Mouse (Mus musculus) thymus, postnatal 10 days (tissue): ENCODE data around the gene Sppl2a.
A peak's percentile ranks its signal among the peaks of the same experiment; 100 is the strongest.
"Not testable (repeated sequence)": the region's sequence is repeated elsewhere in the genome, so short reads cannot be mapped to it uniquely, and the experiment has no call there.

Experiments used
- DNase-seq, 2 experiments: peaks; one replicate each; pipeline ENCODE4 v3.0.0; 2021; ENCODE audit warnings: low spot score in 2 of 2

Gene Sppl2a

DNA sequence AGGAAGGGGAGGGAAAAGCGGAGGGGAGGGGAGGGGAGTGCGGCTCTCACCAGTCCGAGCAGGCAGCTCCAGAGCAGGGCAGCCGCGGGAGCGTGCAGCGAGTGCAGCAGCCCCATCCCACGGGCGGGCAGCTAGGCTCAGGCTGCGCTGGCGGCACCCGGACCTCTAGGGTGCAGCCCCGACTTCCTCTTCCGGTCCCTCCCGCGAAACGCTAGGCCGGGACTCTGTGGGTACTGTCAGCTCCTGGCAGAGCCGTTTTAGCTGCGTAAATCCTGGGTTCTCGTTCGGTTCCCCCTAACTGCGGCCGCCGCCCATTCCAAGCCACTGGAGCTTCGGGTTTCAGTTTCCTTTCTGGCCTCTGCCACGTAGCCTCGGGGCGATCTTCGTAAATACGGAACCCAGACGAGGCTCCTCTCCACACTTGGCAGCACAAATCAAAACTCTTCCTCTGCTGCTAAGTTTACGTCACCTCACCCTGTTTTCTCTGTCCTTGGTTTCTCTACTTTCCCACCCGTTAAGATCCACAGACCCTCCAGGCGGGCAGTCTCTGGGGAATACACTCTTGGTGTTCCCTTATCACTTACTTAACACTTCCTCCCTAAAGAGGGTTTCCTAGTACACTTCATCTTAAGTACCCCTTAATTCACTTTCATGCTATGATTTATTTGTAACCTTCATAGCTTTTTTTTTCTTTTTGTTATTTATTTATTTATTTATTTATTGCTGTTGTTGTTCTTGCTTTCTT is at the start of gene Sppl2a:
Gene Sppl2a, minus strand, starts transcription at position 339 of the 745 bp plus-strand sequence.
- DNase-seq: peak; percentile 77 to 82

DNA sequence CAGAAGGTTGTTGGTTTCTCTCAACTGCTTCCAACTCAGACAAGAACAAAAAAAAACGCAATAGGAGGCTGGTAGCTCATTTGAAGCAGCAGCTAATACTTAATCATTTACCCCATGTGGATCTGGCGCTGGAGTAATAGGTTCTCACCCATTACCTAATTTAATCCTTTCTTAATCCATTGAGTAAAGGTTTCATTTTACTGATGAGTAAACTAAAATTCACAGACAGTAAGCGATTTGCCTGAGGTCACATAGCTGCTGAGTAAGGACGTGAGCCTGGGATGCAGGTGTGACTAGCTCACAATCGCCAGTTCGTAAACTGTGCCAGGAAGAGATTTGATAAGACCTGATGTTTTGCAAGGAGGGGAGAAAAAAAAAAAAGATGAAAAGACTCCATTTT is 44.4 kb upstream of the Sppl2a start:
- no peak for DNase-seq

DNA sequence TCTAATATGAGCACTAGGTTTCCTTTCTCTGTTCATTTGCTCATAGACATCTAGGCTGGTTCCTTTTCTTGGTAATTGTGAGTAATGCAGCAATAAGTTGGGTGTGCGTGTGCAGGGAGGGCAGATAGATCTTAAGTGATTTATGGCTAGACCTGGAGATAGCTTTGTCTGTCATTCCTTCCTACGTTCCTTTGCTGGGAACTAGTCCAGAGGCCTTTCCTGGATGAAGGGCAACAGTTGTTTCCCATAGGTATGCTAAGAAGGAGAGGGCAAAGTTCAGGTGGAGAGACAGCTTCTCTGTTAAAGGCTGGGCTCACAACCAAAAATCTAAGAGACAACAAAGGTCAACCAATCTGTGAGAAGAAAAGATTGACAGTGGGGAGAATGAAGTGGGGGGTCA is 28.7 kb upstream of the Sppl2a start:
- DNase-seq: no peak

DNA sequence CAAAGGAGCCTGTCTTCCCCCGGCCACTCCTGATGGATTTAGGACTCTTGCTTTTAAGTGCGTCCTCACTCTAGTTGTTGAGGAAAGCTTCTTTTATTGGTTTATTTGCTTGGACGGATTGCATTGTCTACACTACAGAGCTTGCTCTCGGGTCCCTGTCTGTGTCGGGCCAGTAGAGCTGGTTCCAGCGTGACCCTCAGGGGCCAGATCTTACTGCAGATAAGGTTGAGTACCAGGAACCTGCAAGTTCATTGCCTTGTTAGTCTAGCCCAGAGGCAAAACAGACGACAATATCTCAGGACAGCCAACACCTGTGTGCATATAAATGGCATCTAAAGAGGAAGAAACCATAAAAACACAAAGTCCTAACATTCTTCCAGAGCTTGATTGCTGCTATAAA is 22.6 kb upstream of the Sppl2a start:
- no peak for DNase-seq

DNA sequence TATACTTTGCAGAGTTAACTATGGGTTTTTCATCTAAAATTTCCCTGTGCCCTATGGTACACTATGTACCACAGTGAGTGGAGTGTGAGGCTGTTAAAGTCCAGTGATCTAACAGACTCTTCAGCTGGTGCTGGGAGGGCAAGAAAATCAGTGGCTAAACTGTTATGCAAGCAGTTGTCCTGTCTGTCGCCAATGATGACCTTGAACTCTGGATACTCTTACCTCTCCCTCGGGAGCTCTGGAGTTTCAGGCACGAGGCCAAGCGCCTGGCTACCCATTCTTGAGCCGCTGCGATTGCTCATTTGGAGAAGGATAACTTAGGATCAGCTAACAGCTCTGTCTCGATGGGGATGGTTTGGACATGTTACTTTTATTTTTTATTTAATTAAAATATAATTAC is 18.1 kb upstream of the Sppl2a start:
- DNase-seq: no peak

DNA sequence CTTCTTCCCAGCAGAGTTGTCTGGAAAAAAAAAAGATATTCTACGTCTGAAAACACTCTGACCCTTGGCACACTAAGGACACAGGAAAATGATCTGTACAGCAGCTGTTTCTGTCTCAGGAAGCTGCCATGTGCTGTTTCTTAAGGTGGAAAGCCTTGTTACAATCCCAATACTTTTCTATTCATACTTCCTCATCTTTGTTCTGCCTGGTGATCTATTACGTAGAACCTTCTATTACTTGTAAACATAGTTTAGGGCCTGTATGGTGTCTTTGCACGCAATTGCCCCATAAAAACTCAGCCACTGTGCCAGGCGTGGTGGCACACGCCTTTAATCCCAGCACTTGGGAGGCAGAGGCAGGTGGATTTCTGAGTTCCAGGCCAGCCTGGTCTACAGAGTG is 17.4 kb upstream of the Sppl2a start:
- DNase-seq: no peak

DNA sequence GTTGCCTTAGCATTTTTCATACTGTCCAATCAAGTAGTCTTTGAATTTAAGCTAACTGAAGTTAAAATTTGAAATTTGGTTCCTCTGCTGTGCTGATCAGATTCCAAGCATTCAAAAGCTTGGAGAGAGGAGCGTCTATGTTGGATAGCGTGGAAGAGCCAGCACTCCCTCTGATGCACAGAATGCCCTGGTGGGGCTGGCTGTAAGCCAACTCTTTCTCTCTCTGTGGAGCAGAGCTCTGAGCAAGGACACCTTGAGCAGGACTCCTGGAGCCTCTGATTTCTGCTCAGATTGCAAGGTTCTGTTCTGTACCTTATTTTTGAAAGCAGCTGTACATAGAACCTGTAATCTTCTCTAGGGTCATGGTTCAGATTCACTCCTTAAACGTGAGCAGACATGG is 16.8 kb upstream of the Sppl2a start:
- DNase-seq: no peak

DNA sequence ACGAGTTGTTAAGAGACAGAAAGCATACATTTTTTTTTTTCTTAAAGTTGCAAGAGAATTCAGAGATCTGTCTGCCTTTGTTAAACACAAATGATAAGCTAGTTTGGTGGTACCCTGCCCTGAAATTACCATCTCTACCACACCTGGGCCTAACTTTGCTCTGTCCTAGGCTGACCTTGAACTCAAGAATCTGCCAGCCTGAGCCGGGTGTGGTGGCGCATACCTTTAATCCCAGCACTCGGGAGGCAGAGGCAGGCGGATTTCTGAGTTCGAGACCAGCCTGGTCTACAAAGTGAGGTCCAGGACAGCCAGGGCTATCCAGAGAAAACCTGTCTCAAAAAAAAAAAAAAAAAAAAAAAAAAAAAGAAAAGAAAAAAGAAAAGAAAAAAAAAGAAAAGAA is 16.3 kb upstream of the Sppl2a start:
- not testable (repeated sequence) for DNase-seq

DNA sequence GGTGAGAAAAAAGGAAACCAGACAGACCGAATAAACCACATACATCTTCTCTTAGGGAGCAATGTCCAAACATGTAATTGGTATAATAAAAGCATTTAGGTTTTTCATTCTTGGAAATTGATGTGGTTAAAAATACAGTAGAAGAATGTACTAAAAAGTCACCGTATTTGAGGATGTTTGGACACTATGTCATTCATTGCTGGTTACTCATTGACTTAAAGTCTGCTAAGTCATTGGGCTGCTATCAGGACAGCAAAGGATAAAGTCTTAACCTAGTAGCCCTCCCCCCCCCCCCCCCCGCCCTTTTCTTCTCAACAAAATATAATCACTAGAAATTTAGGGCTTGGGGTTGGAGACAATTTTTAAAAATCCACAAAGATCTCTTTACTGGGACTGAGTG is 15.2 kb upstream of the Sppl2a start:
- no peak for DNase-seq

DNA sequence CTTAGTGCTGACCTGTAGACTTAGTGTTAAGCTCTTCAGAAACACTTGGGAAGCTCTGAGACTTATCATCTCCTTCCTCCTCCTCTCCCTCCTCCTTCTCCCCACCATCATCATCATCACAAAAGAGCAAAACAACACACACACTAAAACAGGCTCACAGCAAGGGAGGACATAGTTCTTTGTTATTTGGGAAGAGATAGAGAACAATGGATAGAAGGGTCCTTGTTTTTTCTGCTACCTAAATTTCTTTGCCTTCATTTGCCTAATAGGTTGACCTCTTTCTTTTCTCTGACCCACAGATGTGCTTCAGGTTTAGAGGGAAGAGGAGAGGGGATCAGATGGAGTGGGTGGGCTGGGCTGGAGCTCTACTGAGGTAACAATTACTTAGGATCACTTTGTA is 14.6 kb upstream of the Sppl2a start:
- DNase-seq: no peak

DNA sequence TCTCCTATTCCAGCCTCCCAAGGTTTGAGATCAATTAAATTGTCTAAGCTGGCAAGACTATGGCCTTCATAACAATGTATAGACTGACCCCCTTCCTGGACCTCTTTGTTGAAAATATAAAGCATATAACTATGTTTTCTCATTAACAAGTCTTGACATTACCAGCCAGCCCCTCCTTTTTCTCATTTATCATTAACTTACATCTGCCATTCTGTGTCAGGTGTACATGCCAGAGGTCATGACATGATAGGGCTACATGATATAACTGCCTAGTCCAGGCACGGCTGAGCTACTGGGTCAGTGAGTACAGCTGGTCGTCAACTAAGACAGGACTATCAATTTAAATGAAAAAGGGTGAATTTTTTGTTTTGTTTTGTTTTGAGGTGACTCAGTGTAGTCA is 10.2 kb upstream of the Sppl2a start:
- DNase-seq: no peak

DNA sequence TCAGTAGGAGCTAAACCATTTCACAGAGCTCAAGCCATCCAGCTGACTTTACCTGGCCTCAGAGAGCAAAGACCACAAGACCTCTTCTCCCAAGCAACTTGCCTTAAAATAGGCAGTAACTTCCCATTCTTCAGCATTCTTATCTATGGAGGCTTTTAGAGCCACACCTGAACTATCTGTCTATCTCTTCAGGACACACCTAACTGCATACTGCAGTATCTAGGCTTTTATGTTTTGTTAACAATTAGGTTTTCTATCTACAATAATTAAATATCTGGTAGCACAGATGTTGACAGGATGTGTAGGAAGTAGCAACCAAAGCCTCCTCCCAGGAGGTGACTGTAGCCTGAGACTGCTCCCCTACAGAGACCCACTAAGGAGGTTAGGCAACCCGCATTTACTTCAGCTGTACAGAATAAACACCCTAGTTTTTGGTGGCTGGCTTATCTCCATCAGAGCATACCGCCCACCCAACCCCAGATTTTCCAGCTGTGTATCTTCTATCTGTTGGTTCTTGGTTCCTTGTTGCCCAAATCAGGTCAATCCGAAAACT is 7.4 kb upstream of the Sppl2a start:
- DNase-seq: no peak

DNA sequence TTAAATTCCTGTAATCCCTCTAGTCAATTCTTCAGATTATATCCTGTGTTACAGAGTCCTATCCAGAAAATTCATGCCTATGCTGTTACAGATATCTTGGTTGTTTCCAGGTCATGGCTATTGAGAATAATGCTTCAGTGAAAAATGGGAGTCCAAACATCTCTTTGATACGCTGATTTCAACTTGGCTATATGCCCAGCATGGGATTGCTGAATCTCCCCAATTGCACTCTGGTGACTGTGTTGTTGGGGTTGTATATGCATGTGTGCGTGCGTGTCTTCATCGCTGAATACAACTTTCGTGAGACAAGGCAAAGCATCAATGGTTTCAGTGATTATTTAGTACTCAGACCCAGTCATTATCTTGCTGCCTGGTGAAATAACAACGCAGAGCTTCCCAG is 5.0 kb upstream of the Sppl2a start:
- DNase-seq: no peak

DNA sequence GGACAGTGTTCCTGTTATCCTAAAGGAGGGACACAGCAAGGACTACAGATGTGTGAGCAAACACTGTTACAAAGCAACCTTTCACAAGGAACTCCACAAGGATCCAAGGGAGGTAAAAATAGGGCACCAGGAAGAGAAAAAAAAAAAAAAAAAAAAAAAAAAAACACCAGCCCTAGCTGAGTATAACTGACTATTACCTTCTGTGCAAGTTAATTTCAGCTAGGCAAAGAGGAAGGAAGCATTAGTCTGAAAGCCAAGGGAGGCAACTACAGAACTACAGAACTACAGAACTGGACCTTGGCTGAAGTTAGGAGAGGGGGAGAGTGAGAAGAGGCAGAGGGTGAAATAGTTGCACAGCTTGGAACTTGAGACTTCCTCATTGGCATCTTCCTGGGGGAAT is 886 bp upstream of the Sppl2a start:
- no peak for DNase-seq

DNA sequence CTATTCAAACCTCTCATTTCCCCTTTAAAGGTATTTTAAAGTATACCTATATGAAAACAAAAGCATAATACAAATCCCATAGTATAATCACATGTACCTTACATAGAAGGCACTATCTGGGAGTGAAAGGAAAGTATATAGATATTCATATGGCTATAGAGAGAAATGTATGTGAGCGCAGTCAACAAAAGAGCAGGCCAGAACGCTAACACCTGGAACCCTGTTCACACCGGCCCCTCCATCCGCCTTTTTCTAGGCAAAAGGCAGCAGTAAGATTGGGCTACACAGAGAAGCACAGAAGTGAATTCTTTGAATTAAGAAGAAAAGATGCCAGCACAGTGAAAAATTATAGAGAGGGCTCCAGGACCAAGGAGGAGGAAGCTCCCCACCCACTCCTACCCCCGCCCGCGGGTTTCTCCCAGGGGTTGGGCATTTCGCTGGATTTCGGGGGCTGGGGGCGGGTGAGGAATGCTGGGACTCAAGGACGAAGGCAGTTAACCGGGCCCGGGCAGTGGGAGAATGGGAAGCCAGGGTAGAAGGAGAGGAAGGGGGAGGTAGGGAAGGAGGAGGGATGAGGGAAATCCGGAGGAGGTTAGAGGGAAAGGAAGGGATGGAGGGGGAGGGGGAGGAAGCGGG is 656 bp downstream of the Sppl2a start:
- DNase-seq: peak; percentile 26 to 27

DNA sequence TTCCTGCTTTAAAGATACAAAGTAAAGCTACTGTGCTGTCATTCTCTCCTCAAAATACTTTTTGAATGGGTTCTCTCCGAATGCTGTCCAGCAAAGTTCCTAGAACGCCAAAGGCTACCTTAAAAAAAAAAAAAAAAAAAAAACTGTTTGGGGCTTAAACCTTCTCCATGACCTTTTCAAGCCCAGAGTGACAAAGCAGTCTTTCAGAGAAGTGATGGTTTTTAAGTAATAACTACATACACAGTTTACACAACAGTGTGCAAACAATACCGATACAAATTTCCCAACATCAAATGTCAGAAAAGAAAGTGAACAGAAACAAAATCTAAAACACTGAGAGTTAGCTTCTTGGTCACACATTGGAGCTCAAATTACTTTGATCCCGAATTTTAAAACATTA is 1.3 kb downstream of the Sppl2a start:
- DNase-seq: no peak

DNA sequence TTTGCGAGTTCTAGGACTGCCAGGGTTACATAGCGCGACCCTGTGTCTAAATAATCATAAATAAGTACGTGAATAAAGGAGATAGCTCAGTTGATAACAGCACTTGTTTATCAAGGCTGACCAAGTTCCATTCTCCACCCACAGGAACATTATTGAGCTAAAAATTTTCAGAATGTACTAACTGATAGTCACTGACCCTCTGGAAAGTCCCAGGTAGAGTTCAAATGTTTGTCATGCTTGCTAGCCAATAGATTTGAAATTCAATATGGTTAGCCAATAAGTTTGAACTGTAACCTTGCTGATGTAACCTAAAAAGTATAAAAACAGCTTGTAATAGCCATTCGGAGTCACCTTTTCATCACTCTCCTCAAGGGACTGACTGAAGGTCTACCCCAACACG is 4.4 kb downstream of the Sppl2a start:
- no peak for DNase-seq

DNA sequence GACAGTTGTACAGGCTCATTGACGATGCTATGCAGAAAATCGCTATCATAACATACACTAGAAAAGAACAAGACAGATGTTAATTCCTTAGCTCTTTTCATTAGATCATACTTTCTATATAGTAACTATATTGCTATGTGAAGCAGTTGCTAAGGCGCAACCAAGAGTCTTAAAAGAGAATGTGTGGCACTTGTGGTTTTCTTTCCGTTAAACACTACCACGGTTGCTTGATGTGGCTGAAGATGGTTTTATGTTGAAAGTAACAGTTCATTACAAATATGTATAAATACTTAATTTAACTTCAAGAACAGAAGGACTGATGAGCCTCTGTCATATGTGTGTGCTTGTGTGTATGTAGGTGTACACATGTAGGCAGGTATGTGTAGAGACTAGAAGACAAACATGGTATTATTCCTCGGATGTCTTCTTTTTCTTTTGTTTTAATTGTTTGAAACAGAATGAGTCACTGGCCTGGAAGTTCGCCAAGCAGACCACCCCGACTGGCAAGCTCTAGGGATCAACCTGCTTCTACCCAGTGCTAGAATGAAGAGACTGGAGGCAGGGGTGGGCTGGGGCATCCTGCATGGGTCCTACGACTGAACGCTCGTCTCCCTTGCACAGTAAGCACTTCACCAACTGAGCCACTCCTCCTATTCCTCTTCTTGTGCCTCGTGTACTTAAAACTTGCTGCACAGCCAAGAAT is 12.5 kb downstream of the Sppl2a start:
- peak; percentile 9 to 49 for DNase-seq

DNA sequence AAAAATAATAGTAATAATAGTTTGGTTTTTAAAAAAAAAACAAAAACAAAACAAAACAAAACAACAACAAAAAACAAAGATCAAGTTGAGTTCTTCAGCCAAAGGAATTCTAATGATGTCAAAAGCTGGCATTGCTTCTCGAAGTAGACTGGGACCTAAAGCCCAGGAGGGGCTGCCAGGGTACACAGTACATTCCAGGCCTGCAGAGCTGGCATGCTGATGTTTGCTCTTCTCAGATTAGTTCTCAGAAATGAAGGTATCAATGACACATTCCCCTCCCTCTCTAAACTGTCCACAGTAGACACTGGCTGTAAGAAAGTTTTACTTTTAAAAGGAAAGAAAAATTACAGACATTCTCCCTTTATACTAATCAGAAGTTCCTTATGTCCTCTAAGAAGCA is 16.8 kb downstream of the Sppl2a start:
- no peak for DNase-seq

DNA sequence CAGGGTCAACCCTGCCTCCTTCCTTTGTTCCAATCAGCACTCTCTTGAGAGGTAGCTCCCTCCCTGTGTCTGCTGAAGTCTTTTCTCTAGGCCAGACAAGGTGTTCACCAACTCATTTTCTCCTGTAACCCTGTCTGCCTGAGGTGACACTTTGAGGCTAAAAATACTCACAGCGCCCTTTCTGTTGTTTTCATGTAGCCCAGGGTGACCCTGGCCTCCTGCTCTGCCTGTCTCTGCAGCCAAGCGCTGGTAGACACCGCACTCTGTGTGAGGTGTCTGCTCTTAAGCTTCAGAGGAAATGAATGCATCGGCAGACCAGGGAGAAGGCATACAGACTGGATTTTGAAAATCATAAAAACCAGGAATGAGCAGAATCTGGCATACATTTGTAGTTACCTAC is 18.9 kb downstream of the Sppl2a start:
- no peak for DNase-seq

DNA sequence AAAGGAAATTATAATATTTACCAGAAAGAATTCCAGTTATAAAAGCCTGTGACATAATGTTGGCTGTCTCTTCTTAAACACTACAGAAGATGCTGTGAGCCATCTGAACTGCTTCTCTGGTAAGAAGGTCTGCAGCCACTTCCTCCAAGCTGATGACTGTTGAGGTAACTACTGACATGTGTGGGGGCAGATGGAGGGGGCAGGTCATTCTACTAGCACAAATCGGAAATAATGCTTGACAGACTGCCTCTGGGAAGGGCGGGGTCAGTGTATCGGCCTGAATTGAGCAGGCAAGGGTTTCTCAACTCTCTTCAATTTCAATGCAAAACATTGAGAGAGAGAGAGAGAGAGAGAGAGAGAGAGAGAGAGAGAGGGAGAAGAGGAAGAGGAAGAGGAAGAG is 28.9 kb downstream of the Sppl2a start:
- no peak for DNase-seq

DNA sequence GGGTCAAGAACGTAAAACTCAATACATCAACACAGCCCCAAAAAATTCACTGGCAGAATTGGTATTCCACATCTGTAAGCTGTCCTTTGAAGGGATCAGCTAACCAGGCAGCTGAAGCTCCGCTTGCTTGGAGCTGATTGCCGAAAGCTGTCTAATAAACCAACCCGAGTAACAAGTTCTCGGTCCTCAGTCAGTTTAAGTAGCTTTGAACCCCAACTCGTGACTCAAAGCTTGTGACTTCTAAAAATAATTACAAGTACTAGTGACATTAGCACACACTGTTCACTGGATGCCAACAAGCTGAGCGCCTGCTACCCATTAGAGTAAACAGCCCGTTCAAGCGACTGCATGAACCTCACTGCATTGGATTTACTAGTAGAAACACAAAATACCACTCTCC is 35.5 kb downstream of the Sppl2a start:
- DNase-seq: no peak

DNA sequence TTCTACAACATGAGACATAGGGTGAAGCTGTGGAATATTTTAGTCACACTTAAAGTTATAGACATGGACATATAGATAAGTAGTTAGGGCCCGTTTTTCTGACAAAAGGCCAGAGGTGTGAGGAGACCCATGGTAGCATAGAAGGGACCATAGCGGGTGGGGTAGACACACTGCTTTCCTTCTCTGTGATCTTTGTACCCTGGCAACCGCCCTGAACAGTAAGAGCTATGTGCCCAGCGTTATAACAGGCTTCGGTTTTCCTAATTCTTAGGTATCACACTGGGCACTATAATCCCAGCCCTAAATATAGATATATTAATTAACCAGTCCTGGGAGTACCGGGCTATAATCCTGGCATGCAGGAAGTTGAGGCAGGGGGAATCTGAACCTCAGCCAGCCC is 36.1 kb downstream of the Sppl2a start:
- DNase-seq: no peak
